Mouse (Mus musculus): ENCODE measurements around the gene Gm10134. TPM values are rescaled to one million over a fixed set of nuclear protein-coding genes. Genes with fewer than 3 reads are reported as not detected.

Gm10134 gene
- polyA plus RNA-seq, 1 experiment, result not detected

GRCm38 (mm10) chr2:28525219-28525942 lies 19.5 kb downstream of the Gm10134 start:
- TF ChIP-seq MYOG (IDR thresholded peaks at IDR 0.05; ENCODE audit: control insufficient read depth, extremely low read depth, insufficient read length) (no peak), CTCF (IDR thresholded peaks at IDR 0.05; ENCODE audit: control insufficient read depth, insufficient read depth, insufficient read length) (no peak), USF1 (IDR thresholded peaks at IDR 0.05; ENCODE audit: low read depth) (peak; percentile 91), FOSL1 (IDR thresholded peaks at IDR 0.05; ENCODE audit: insufficient read depth, low read length, poor library complexity, severe bottlenecking) (peak; percentile 93), CEBPB (IDR thresholded peaks at IDR 0.05; ENCODE audit: low read depth) (no peak), MAX (IDR thresholded peaks at IDR 0.05) (peak; percentile 74), MYOD1 (IDR thresholded peaks at IDR 0.05; ENCODE audit: control insufficient read depth, insufficient read length, low read depth) (peak; percentile 51)
- Histone ChIP-seq H3K36me3 (ENCODE audit: control insufficient read depth, insufficient read depth) (no peaks in the 10 kb centered on the region), H3K4me3 (ENCODE audit: insufficient read depth, poor library complexity, severe bottlenecking) (no peak overlapping the region), H3K79me2 (ENCODE audit: control insufficient read depth, insufficient read depth) (no peaks in the 10 kb centered on the region), H3K27me3 (ENCODE audit: control insufficient read depth, insufficient read depth, insufficient read length) (no peaks in the 10 kb centered on the region), H3ac (ENCODE audit: control insufficient read depth, insufficient read length, low read depth) (peak overlapping the region; percentile 31), H3K79me3 (ENCODE audit: low read depth) (no peaks in the 10 kb centered on the region)

DNA sequence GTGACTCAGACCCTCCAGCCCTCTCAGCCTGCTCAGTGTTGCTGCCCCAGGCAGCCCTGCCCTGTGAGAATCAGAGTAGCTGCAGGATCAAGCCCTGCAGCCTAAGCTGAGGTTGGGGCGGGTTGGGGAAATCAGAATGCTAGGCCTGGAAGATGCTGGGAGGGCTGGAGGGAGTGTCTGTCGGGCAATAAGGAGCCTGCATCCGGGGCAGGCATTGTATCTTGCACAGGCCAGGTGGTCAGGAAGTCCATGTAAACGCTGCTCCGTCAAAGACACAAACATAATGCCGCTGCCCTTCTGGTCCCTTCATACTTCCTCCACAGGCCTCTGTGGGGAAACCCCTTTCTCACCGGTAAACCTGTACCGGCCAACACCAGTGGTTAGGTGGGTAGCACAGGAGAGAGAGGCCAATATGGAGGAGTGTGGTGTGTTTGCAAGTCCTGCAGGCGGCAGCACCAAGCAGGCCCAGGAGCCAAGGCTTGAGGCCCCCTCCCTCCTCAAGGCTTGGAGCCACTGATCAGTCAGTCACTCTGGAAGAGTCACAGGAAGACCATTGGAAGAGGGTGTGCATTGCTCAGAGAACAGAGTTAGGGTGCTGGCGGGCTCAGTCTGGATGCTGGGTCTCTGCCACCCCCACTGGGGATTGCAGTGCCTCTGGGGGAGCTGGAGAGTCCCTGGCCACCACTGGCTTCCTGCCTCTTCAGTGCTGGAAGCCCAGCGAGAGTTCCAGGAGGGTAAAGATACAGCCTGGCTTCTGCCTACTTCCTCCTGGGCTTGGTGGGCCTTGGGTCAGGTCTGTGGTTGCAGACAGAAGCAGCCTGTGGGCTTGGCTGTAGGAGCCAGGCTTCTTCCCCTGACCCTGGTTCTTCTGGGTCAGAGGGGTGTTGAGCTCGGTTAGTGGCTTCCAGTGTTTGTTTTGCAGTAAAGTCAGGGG lies 20.3 kb downstream of the Gm10134 start:
- peak; percentile 1 for TF ChIP-seq CTCF (IDR thresholded peaks at IDR 0.05; ENCODE audit: control insufficient read depth, insufficient read depth, insufficient read length)
- TF ChIP-seq CEBPB (IDR thresholded peaks at IDR 0.05; ENCODE audit: low read depth), result no peak
- H3K36me3 ChIP-seq (ENCODE audit: control insufficient read depth, insufficient read depth), result no peaks in the 10 kb centered on the region
- H3K79me3 ChIP-seq (ENCODE audit: low read depth), result no peaks in the 10 kb centered on the region
- no peak overlapping the region for H3K4me3 ChIP-seq (ENCODE audit: insufficient read depth, poor library complexity, severe bottlenecking)
- no peak overlapping the region for H3ac ChIP-seq (ENCODE audit: control insufficient read depth, insufficient read length, low read depth)
- H3K79me2 ChIP-seq (ENCODE audit: control insufficient read depth, insufficient read depth), result no peaks in the 10 kb centered on the region
- no peaks in the 10 kb centered on the region for H3K27me3 ChIP-seq (ENCODE audit: control insufficient read depth, insufficient read depth, insufficient read length)

GRCm38 (mm10) chr2:28527436-28528353 lies 21.8 kb downstream of the Gm10134 start:
- Histone ChIP-seq H3ac (ENCODE audit: control insufficient read depth, insufficient read length, low read depth) (no peak overlapping the region), H3K36me3 (ENCODE audit: control insufficient read depth, insufficient read depth) (no peaks in the 10 kb centered on the region), H3K4me3 (ENCODE audit: insufficient read depth, poor library complexity, severe bottlenecking) (no peak overlapping the region), H3K79me2 (ENCODE audit: control insufficient read depth, insufficient read depth) (no peaks in the 10 kb centered on the region), H3K79me3 (ENCODE audit: low read depth) (no peaks in the 10 kb centered on the region), H3K27me3 (ENCODE audit: control insufficient read depth, insufficient read depth, insufficient read length) (no peaks in the 10 kb centered on the region)
- no peak for TF ChIP-seq FOSL1 (IDR thresholded peaks at IDR 0.05; ENCODE audit: insufficient read depth, low read length, poor library complexity, severe bottlenecking)
- peak; percentile 67 for TF ChIP-seq MYOD1 (IDR thresholded peaks at IDR 0.05; ENCODE audit: control insufficient read depth, insufficient read length, low read depth)
- TF ChIP-seq USF1 (IDR thresholded peaks at IDR 0.05; ENCODE audit: low read depth), result no peak

DNA sequence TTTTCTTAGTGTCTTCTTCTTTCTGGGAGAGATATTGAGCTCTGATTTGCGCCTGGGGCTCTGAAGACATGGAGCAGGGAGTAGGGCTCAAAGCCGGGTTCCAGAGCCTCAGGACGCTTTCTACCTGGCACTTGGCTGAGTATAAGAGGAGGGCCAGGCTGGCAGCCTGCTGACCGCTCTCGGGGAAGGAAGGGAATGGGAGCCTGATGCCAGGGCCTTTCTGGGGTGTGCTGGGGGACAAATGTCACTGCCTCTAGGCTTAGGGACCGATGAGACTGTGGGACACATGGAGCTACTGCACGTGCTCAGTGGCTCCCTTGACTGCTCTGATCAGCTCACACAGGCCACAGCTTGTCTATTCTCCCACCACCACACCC lies 22.4 kb downstream of the Gm10134 start:
- Histone ChIP-seq H3K4me3 (ENCODE audit: insufficient read depth, poor library complexity, severe bottlenecking) (no peak overlapping the region), H3ac (ENCODE audit: control insufficient read depth, insufficient read length, low read depth) (no peak overlapping the region), H3K27me3 (ENCODE audit: control insufficient read depth, insufficient read depth, insufficient read length) (no peaks in the 10 kb centered on the region), H3K36me3 (ENCODE audit: control insufficient read depth, insufficient read depth) (no peaks in the 10 kb centered on the region), H3K79me2 (ENCODE audit: control insufficient read depth, insufficient read depth) (no peaks in the 10 kb centered on the region), H3K79me3 (ENCODE audit: low read depth) (no peaks in the 10 kb centered on the region)
- TF ChIP-seq CEBPB (IDR thresholded peaks at IDR 0.05; ENCODE audit: low read depth), result no peak
- TF ChIP-seq MYOG (IDR thresholded peaks at IDR 0.05; ENCODE audit: control insufficient read depth, extremely low read depth, insufficient read length), result no peak
- TF ChIP-seq USF1 (IDR thresholded peaks at IDR 0.05; ENCODE audit: low read depth), result no peak
- TF ChIP-seq MAX (IDR thresholded peaks at IDR 0.05), result no peak
- TF ChIP-seq FOSL1 (IDR thresholded peaks at IDR 0.05; ENCODE audit: insufficient read depth, low read length, poor library complexity, severe bottlenecking), result no peak
- TF ChIP-seq MYOD1 (IDR thresholded peaks at IDR 0.05; ENCODE audit: control insufficient read depth, insufficient read length, low read depth), result no peak
- no peak for TF ChIP-seq CTCF (IDR thresholded peaks at IDR 0.05; ENCODE audit: control insufficient read depth, insufficient read depth, insufficient read length)

DNA sequence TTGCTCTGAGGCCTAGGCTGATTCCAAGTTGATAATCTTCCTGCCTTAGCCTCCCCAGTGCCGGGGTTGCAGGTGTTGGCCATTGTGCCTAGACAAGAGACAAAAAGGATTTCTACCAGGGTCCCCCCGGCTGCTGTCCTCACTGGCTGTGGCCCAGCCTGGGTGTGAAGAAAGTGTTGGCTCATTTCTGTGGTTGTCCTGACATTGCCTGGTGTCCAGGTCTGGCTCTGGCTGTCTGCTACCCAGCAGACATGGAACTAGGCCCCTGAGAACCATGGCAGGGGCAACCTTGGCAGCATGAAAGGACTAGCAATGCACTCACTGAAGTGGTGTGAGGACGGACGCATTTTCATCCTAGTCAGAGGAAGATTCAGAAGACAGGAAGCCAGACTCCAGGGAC lies 24.0 kb downstream of the Gm10134 start:
- Histone ChIP-seq H3K4me3 (ENCODE audit: insufficient read depth, poor library complexity, severe bottlenecking) (no peak overlapping the region), H3K79me3 (ENCODE audit: low read depth) (no peaks in the 10 kb centered on the region), H3K36me3 (ENCODE audit: control insufficient read depth, insufficient read depth) (no peaks in the 10 kb centered on the region), H3K79me2 (ENCODE audit: control insufficient read depth, insufficient read depth) (no peaks in the 10 kb centered on the region), H3ac (ENCODE audit: control insufficient read depth, insufficient read length, low read depth) (no peak overlapping the region), H3K27me3 (ENCODE audit: control insufficient read depth, insufficient read depth, insufficient read length) (no peaks in the 10 kb centered on the region)
- TF ChIP-seq FOSL1 (IDR thresholded peaks at IDR 0.05; ENCODE audit: insufficient read depth, low read length, poor library complexity, severe bottlenecking), result no peak
- no peak for TF ChIP-seq USF1 (IDR thresholded peaks at IDR 0.05; ENCODE audit: low read depth)
- TF ChIP-seq MAX (IDR thresholded peaks at IDR 0.05), result no peak
- no peak for TF ChIP-seq MYOG (IDR thresholded peaks at IDR 0.05; ENCODE audit: control insufficient read depth, extremely low read depth, insufficient read length)
- no peak for TF ChIP-seq MYOD1 (IDR thresholded peaks at IDR 0.05; ENCODE audit: control insufficient read depth, insufficient read length, low read depth)
- no peak for TF ChIP-seq CEBPB (IDR thresholded peaks at IDR 0.05; ENCODE audit: low read depth)
- TF ChIP-seq CTCF (IDR thresholded peaks at IDR 0.05; ENCODE audit: control insufficient read depth, insufficient read depth, insufficient read length), result no peak

Data from C2C12 (cell line).